Mouse (Mus musculus) MEL (cell line): ENCODE data around the gene Hpn. TPM values are rescaled to one million over a fixed set of nuclear protein-coding genes. Genes with fewer than 3 reads are reported as not detected.

Experiments used
- DNase-seq: peaks from one replicate; pipeline ENCODE4 v3.0.0; 2011; ENCODE audit warnings: low read depth, low spot score
- H3K27ac ChIP-seq: 2 replicates; pipeline ENCODE4 v1.5.1; 2012; ENCODE audit warnings: low read depth, mild to moderate bottlenecking, control low read depth, low read length, moderate library complexity; ENCODE audit not compliant: control insufficient read depth
- H3K27me3 ChIP-seq, 2 experiments: fragments of 150-350 bp in 1 of 2; sonication (generic) in 1 of 2; 2 replicates each; pipeline ENCODE4 v1.6.1; 2012; ENCODE audit warnings: low read length in 2 of 2, mild to moderate bottlenecking in 2 of 2, improper control_type of control experiment in 1 of 2, moderate library complexity in 1 of 2; ENCODE audit not compliant: insufficient read depth in 2 of 2, control insufficient read depth in 1 of 2
- H3K36me3 ChIP-seq, 2 experiments: 2 replicates each; pipeline ENCODE4 v1.6.1; 2012 to 2014; ENCODE audit warnings: low read length in 2 of 2, improper control_type of control experiment in 1 of 2, inconsistent platforms in 1 of 2, mild to moderate bottlenecking in 1 of 2; ENCODE audit not compliant: insufficient read depth in 2 of 2, control insufficient read depth in 1 of 2
- H3K4me1 ChIP-seq, 2 experiments: fragments of 150-350 bp in 1 of 2; sonication (generic) in 1 of 2; 2 replicates each; pipeline ENCODE4 v1.6.1; 2012; ENCODE audit warnings: low read length in 2 of 2, improper control_type of control experiment in 1 of 2, mild to moderate bottlenecking in 1 of 2; ENCODE audit not compliant: insufficient read depth in 2 of 2, control insufficient read depth in 1 of 2
- H3K4me3 ChIP-seq, 2 experiments: fragments of 150-350 bp in 1 of 2; sonication (generic) in 1 of 2; 2 replicates each; pipeline ENCODE4 v1.5.1; 2012; ENCODE audit warnings: low read depth in 2 of 2, low read length in 2 of 2, mild to moderate bottlenecking in 2 of 2, moderate library complexity in 2 of 2, control low read depth in 1 of 2, improper control_type of control experiment in 1 of 2; ENCODE audit not compliant: control insufficient read depth in 1 of 2, insufficient read depth in 1 of 2
- H3K79me2 ChIP-seq: 2 replicates; pipeline ENCODE4 v1.6.1; 2012; ENCODE audit warnings: mild to moderate bottlenecking, low read length, moderate library complexity; ENCODE audit not compliant: control insufficient read depth, poor library complexity, insufficient read depth
- H3K9ac ChIP-seq: 2 replicates; pipeline ENCODE4 v1.6.1; 2012; ENCODE audit warnings: low read depth, mild to moderate bottlenecking, control low read depth, low read length, moderate library complexity; ENCODE audit not compliant: control insufficient read depth, poor library complexity, severe bottlenecking
- H3K9me3 ChIP-seq: fragments of 150-350 bp; sonication (generic); replicated peaks from 2 replicates; pipeline ENCODE4 v1.6.1; 2012; ENCODE audit warnings: mild to moderate bottlenecking, low read length, improper control_type of control experiment, moderate library complexity; ENCODE audit not compliant: insufficient read depth
- BHLHE40 ChIP-seq: IDR thresholded peaks from 2 replicates; pipeline ENCODE4 v1.6.1; 2012; ENCODE audit warnings: low read depth, mild to moderate bottlenecking, inconsistent platforms, low read length, improper control_type of control experiment, borderline replicate concordance
- CHD1 ChIP-seq: IDR thresholded peaks from 2 replicates; pipeline ENCODE4 v1.6.1; 2012; ENCODE audit warnings: low read depth, mild to moderate bottlenecking, inconsistent platforms, low read length, improper control_type of control experiment
- CTCF ChIP-seq, 3 experiments: IDR thresholded peaks in 2 of 3; conservative IDR thresholded peaks in 1 of 3; 2 replicates each; pipeline ENCODE4 v1.5.1; 2011 to 2012; ENCODE audit warnings: low read length in 3 of 3, low read depth in 2 of 3, mild to moderate bottlenecking in 2 of 3, improper control_type of control experiment in 1 of 3, inconsistent platforms in 1 of 3, mixed read lengths in 1 of 3, moderate library complexity in 1 of 3; ENCODE audit not compliant: control insufficient read depth in 1 of 3, insufficient read depth in 1 of 3, poor library complexity in 1 of 3, severe bottlenecking in 1 of 3
- E2F4 ChIP-seq: IDR thresholded peaks from 2 replicates; pipeline ENCODE4 v1.6.1; 2011; ENCODE audit warnings: low read depth, low read length, improper control_type of control experiment, borderline replicate concordance
- ELF1 ChIP-seq: IDR thresholded peaks from 2 replicates; pipeline ENCODE4 v1.6.1; 2014; ENCODE audit warnings: low read depth, mild to moderate bottlenecking, inconsistent platforms, low read length, improper control_type of control experiment, moderate library complexity
- ETS1 ChIP-seq: IDR thresholded peaks from 2 replicates; pipeline ENCODE4 v1.6.1; 2012; ENCODE audit warnings: low read depth, mild to moderate bottlenecking, inconsistent platforms, low read length, improper control_type of control experiment, moderate library complexity
- GABPA ChIP-seq: IDR thresholded peaks from 2 replicates; pipeline ENCODE4 v1.6.1; 2012; ENCODE audit warnings: low read depth, mild to moderate bottlenecking, inconsistent platforms, low read length, improper control_type of control experiment, moderate library complexity
- GATA1 ChIP-seq: IDR thresholded peaks from 2 replicates; pipeline ENCODE4 v1.6.1; 2011; ENCODE audit warnings: low read depth, low read length, improper control_type of control experiment
- HCFC1 ChIP-seq: IDR thresholded peaks from 2 replicates; pipeline ENCODE4 v1.6.1; 2012; ENCODE audit warnings: low read depth, mild to moderate bottlenecking, inconsistent platforms, low read length, improper control_type of control experiment, moderate library complexity
- JUND ChIP-seq: IDR thresholded peaks from 2 replicates; pipeline ENCODE4 v1.6.1; 2011; ENCODE audit warnings: low read depth, mild to moderate bottlenecking, improper control_type of control experiment, low read length
- MAFK ChIP-seq: IDR thresholded peaks from 2 replicates; pipeline ENCODE4 v1.6.1; 2011; ENCODE audit warnings: low read depth, mild to moderate bottlenecking, low read length, improper control_type of control experiment, borderline replicate concordance
- MAX ChIP-seq: IDR thresholded peaks from 2 replicates; pipeline ENCODE4 v1.6.1; 2011; ENCODE audit warnings: low read length, improper control_type of control experiment
- MXI1 ChIP-seq: IDR thresholded peaks from 2 replicates; pipeline ENCODE4 v1.6.1; 2011; ENCODE audit warnings: mild to moderate bottlenecking, low read depth, low read length, improper control_type of control experiment
- MYC ChIP-seq: IDR thresholded peaks from 2 replicates; pipeline ENCODE4 v1.6.1; 2011; ENCODE audit warnings: low read depth, mild to moderate bottlenecking, low read length, improper control_type of control experiment, moderate library complexity
- NELFE ChIP-seq: IDR thresholded peaks from 2 replicates; pipeline ENCODE4 v1.6.1; 2011; ENCODE audit warnings: low read depth, low read length, improper control_type of control experiment
- POLR2A ChIP-seq, 2 experiments: IDR thresholded peaks; 2 replicates each; pipeline ENCODE4 v1.6.1; 2011 to 2012; ENCODE audit warnings: low read length in 2 of 2, mild to moderate bottlenecking in 2 of 2, control low read depth in 1 of 2, improper control_type of control experiment in 1 of 2, low read depth in 1 of 2, moderate library complexity in 1 of 2; ENCODE audit not compliant: control insufficient read depth in 1 of 2, insufficient read depth in 1 of 2, poor library complexity in 1 of 2
- POLR2AphosphoS5 ChIP-seq: IDR thresholded peaks from 2 replicates; pipeline ENCODE4 v1.6.1; 2012; ENCODE audit warnings: low read depth, borderline replicate concordance, mild to moderate bottlenecking, inconsistent platforms, low read length, moderate library complexity, mixed read lengths
- RCOR1 ChIP-seq: IDR thresholded peaks from 2 replicates; pipeline ENCODE4 v1.6.1; 2012; ENCODE audit warnings: low read depth, mild to moderate bottlenecking, inconsistent platforms, low read length, improper control_type of control experiment
- SMC3 ChIP-seq: IDR thresholded peaks from 2 replicates; pipeline ENCODE4 v1.6.1; 2011; ENCODE audit warnings: low read depth, low read length, improper control_type of control experiment
- TAL1 ChIP-seq: IDR thresholded peaks from 2 replicates; pipeline ENCODE4 v1.6.1; 2012; ENCODE audit warnings: mild to moderate bottlenecking, inconsistent platforms, low read length, moderate library complexity, mixed read lengths
- TBP ChIP-seq: IDR thresholded peaks from 2 replicates; pipeline ENCODE4 v1.8.0; 2011; ENCODE audit warnings: low read depth, low read length, improper control_type of control experiment
- TCF12 ChIP-seq: IDR thresholded peaks from 2 replicates; pipeline ENCODE4 v1.6.1; 2014; ENCODE audit warnings: low read depth, mild to moderate bottlenecking, inconsistent platforms, low read length, improper control_type of control experiment, moderate library complexity
- UBTF ChIP-seq: IDR thresholded peaks from 2 replicates; pipeline ENCODE4 v1.6.1; 2012; ENCODE audit warnings: low read depth, mild to moderate bottlenecking, inconsistent platforms, low read length, improper control_type of control experiment, moderate library complexity, borderline replicate concordance; ENCODE audit not compliant: insufficient read depth
- USF1 ChIP-seq: IDR thresholded peaks from 2 replicates; pipeline ENCODE4 v1.6.1; 2014; ENCODE audit warnings: low read depth, mild to moderate bottlenecking, inconsistent platforms, low read length, improper control_type of control experiment, moderate library complexity
- ZC3H11A ChIP-seq: IDR thresholded peaks from 2 replicates; pipeline ENCODE4 v1.6.1; 2012; ENCODE audit warnings: low read depth, mild to moderate bottlenecking, inconsistent platforms, low read length, improper control_type of control experiment
- ZMIZ1 ChIP-seq: IDR thresholded peaks from 2 replicates; pipeline ENCODE4 v1.6.1; 2012; ENCODE audit warnings: low read depth, mild to moderate bottlenecking, inconsistent platforms, low read length, improper control_type of control experiment, moderate library complexity
- ZNF384 ChIP-seq: IDR thresholded peaks from 2 replicates; pipeline ENCODE4 v1.6.1; 2012; ENCODE audit warnings: low read depth, mild to moderate bottlenecking, inconsistent platforms, low read length, improper control_type of control experiment
- polyA plus RNA-seq, 2 experiments: library from polyadenylated mRNA; stranded (reverse) in 1 of 2; unstranded in 1 of 2; fragments of >175 nt in 1 of 2; fragments of >200 nt in 1 of 2; gene quantifications; 2 replicates each; pipeline versions ENCODE4 v1.2.1 to v1.2.4; 2012; ENCODE audit warnings: low replicate concordance in 2 of 2, low read depth in 1 of 2; ENCODE audit not compliant: insufficient read length in 2 of 2, insufficient read depth in 1 of 2, missing spikeins in 1 of 2
- total RNA-seq: library from RNA; depleted of rRNA; stranded (reverse); fragments of 300-350 nt; gene quantifications from 2 replicates; pipeline ENCODE4 v1.2.3, GENCODE M21; 2012

Hpn gene
- total and polyA plus RNA-seq, 3 experiments, result 1.1 to 1.6 TPM; not detected in 1

DNA sequence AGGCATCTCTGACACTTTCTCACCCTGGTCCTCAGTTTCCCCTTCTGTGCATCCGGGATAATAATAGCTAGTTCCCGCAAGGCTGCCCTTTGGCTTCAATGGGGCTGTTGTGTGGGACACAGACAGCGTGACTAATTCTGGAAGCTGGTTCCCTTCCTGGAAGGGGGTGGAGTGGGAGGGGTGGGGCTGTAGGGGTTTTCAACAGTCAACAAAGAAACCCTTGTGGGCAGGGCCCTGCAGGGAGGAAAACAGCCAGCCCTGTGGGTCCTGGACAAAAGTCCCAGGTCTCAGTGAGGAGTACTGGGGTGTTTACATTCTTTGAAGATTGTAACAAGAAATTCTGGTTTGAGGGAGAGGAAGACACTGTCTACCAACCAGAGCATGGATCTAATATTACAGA lies 29.9 kb downstream of the Hpn start:
- Histone ChIP-seq H3K9me3 (no peaks in the 10 kb centered on the region), H3K9ac (no peak overlapping the region)
- no peak for TF ChIP-seq ZNF384
- no peak for TF ChIP-seq UBTF
- TF ChIP-seq BHLHE40, result no peak
- no peak for TF ChIP-seq ZC3H11A
- no peak for TF ChIP-seq TAL1
- TF ChIP-seq GATA1, result no peak
- TF ChIP-seq SMC3, result no peak
- TF ChIP-seq POLR2A (IDR thresholded peaks at IDR 0.05; ENCODE audit: control insufficient read depth in 1 of 2, insufficient read depth in 1 of 2, low read depth in 1 of 2, low read length in 2 of 2, poor library complexity in 1 of 2), result no peak
- no peak for TF ChIP-seq ELF1
- TF ChIP-seq GABPA, result no peak
- no peak for TF ChIP-seq JUND
- TF ChIP-seq HCFC1, result no peak
- TF ChIP-seq ETS1, result no peak
- no peak for TF ChIP-seq TCF12
- TF ChIP-seq RCOR1, result no peak
- no peak for TF ChIP-seq MYC
- TF ChIP-seq TBP, result no peak
- TF ChIP-seq E2F4, result no peak
- TF ChIP-seq, all 39 proteins: peak for 0
- Histone ChIP-seq H3K27ac (no peak overlapping the region), H3K27me3 (peaks cover 3 to 11% of the 10 kb centered on the region in 2 experiments), H3K36me3 (no peaks in the 10 kb centered on the region), H3K4me3 (no peak overlapping the region), H3K4me1 (no peaks in the 10 kb centered on the region), H3K79me2 (no peaks in the 10 kb centered on the region)
- DNase-seq, result no peak

DNA sequence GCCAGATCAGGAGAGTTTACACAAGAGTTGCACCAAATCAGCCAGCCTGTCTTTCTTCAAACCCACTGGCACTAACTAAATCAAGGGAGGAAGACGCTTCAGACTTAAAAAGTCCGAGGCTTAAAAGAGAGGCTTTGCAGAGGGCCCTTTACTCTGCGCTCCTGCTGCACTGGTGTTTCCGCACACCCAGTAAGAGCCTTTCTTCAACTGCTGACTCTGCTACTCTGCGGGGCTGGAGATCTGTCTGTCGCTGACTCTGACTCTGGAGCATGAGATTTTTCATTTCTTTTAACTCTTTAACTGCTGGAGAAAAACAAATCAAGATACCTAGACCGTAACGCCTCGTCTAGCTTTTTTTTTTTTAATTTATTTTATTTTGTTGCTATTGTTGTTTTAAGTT lies 30.9 kb downstream of the Hpn start:
- Histone ChIP-seq H3K4me1 (no peaks in the 10 kb centered on the region), H3K4me3 (no peak overlapping the region), H3K9me3 (no peaks in the 10 kb centered on the region), H3K79me2 (no peaks in the 10 kb centered on the region), H3K27me3 (peaks cover 3 to 11% of the 10 kb centered on the region in 2 experiments), H3K36me3 (no peaks in the 10 kb centered on the region), H3K9ac (no peak overlapping the region), H3K27ac (no peak overlapping the region)
- TF ChIP-seq TCF12, result no peak
- no peak for TF ChIP-seq ZMIZ1
- no peak for TF ChIP-seq POLR2AphosphoS5
- TF ChIP-seq MXI1, result no peak
- TF ChIP-seq CTCF (IDR thresholded peaks at IDR 0.05 in 2 of 3, conservative IDR thresholded peaks at IDR 0.05 in 1 of 3; ENCODE audit: control insufficient read depth in 1 of 3, insufficient read depth in 1 of 3, low read depth in 2 of 3, low read length in 3 of 3, poor library complexity in 1 of 3, severe bottlenecking in 1 of 3), result no peak
- TF ChIP-seq GATA1, result no peak
- TF ChIP-seq MAX, result no peak
- TF ChIP-seq POLR2A (IDR thresholded peaks at IDR 0.05; ENCODE audit: control insufficient read depth in 1 of 2, insufficient read depth in 1 of 2, low read depth in 1 of 2, low read length in 2 of 2, poor library complexity in 1 of 2), result no peak
- no peak for TF ChIP-seq MAFK
- no peak for TF ChIP-seq E2F4
- TF ChIP-seq NELFE, result no peak
- TF ChIP-seq USF1, result no peak
- TF ChIP-seq CHD1, result no peak
- DNase-seq, result no peak
